Mouse (Mus musculus): ENCODE results near the gene Sec23ip. TPM values are rescaled to one million over a fixed set of nuclear protein-coding genes. Genes with fewer than 3 reads are reported as not detected.

The Sec23ip gene
- total and polyA plus RNA-seq, 3 experiments, result 16.0 to 40.1 (median 19.3) TPM

- H3K9ac ChIP-seq (ENCODE audit: insufficient read depth, low read depth), result no peak overlapping the region
- H3K4me2 ChIP-seq (ENCODE audit: insufficient read depth, low read depth, poor library complexity, severe bottlenecking), result no peak overlapping the region
- DNase-seq (ENCODE audit: extremely low read depth), result no peak
- dilution Hi-C loops (cut with MboI; ENCODE audit: extremely low pct_ligation_motif_present, extremely low pct_unique_long_range_greater_than_20kb, low sequenced_read_pairs), result no loop called here
- in situ Hi-C loops (cut with MboI; ENCODE audit: low pct_ligation_motif_present, low pct_unique_long_range_greater_than_20kb, low sequenced_read_pairs), result no loop called here
- H3K4me1 ChIP-seq (ENCODE audit: control insufficient read depth in 1 of 2, insufficient read depth in 2 of 2), result peaks cover 26 to 80% of the 10 kb centered on the region in 2 experiments
- H3K4me3 ChIP-seq (replicated peaks in 1 of 3; ENCODE audit: low read depth in 2 of 3, low read length in 2 of 3, poor library complexity in 1 of 3), result no peak overlapping the region
- H3K27me3 ChIP-seq (replicated peaks), result no peaks in the 10 kb centered on the region
- peaks cover 10 to 23% of the 10 kb centered on the region in 2 experiments for H3K36me3 ChIP-seq (replicated peaks in 1 of 2; ENCODE audit: control insufficient read depth in 1 of 2, insufficient read depth in 1 of 2, low read length in 1 of 2)
- no peak overlapping the region for H3K27ac ChIP-seq (ENCODE audit: insufficient read depth, low read depth)
- H3K9me3 ChIP-seq (replicated peaks; ENCODE audit: low read length), result no peaks in the 10 kb centered on the region
- no peak for TF ChIP-seq NELFE (IDR thresholded peaks at IDR 0.05; ENCODE audit: low read depth, low read length)
- no peak for TF ChIP-seq BHLHE40 (IDR thresholded peaks at IDR 0.05; ENCODE audit: low read depth, low read length)
- TF ChIP-seq KAT2A (IDR thresholded peaks at IDR 0.05; ENCODE audit: insufficient replicate concordance, low read length), result no peak
- TF ChIP-seq IRF4 (IDR thresholded peaks at IDR 0.05; ENCODE audit: low read depth, low read length), result no peak
- TF ChIP-seq TBP (conservative IDR thresholded peaks at IDR 0.05; ENCODE audit: low read depth, low read length), result no peak
- TF ChIP-seq SIN3A (IDR thresholded peaks at IDR 0.05; ENCODE audit: low read length), result no peak
- no peak for TF ChIP-seq POLR2AphosphoS2 (IDR thresholded peaks at IDR 0.05; ENCODE audit: low read depth, low read length)
- no peak for TF ChIP-seq MAZ (IDR thresholded peaks at IDR 0.05; ENCODE audit: low read depth, low read length)
- TF ChIP-seq MXI1 (IDR thresholded peaks at IDR 0.05; ENCODE audit: low read depth, low read length), result no peak
- TF ChIP-seq CHD1 (IDR thresholded peaks at IDR 0.05; ENCODE audit: low read depth, low read length), result no peak
- peaks cover 46% of the 10 kb centered on the region for H3K79me2 ChIP-seq (replicated peaks; ENCODE audit: control insufficient read depth, extremely low read depth, insufficient read depth, poor library complexity, severe bottlenecking)
These were observed 17.0 kb upstream of the Sec23ip start for GRCm38 (mm10) chr7:128727701-128728100.

GRCm38 (mm10) chr7:128728738-128729137 is 16.0 kb upstream of the Sec23ip start:
- Histone ChIP-seq H3K9ac (ENCODE audit: insufficient read depth, low read depth) (no peak overlapping the region), H3K4me2 (ENCODE audit: insufficient read depth, low read depth, poor library complexity, severe bottlenecking) (no peak overlapping the region), H3K79me2 (replicated peaks; ENCODE audit: control insufficient read depth, extremely low read depth, insufficient read depth, poor library complexity, severe bottlenecking) (peaks cover 56% of the 10 kb centered on the region), H3K4me3 (replicated peaks in 1 of 3; ENCODE audit: low read depth in 2 of 3, low read length in 2 of 3, poor library complexity in 1 of 3) (no peak overlapping the region), H3K27me3 (replicated peaks) (no peaks in the 10 kb centered on the region), H3K9me3 (replicated peaks; ENCODE audit: low read length) (no peaks in the 10 kb centered on the region), H3K27ac (ENCODE audit: insufficient read depth, low read depth) (no peak overlapping the region), H3K4me1 (ENCODE audit: control insufficient read depth in 1 of 2, insufficient read depth in 2 of 2) (peaks cover 26 to 84% of the 10 kb centered on the region in 2 experiments), H3K36me3 (replicated peaks in 1 of 2; ENCODE audit: control insufficient read depth in 1 of 2, insufficient read depth in 1 of 2, low read length in 1 of 2) (peaks cover 3 to 14% of the 10 kb centered on the region in 2 experiments)
- in situ Hi-C loops (cut with MboI; ENCODE audit: low pct_ligation_motif_present, low pct_unique_long_range_greater_than_20kb, low sequenced_read_pairs), result no loop called here
- DNase-seq (ENCODE audit: extremely low read depth), result no peak
- no peak for TF ChIP-seq ELF1 (IDR thresholded peaks at IDR 0.05; ENCODE audit: low read depth, low read length)
- TF ChIP-seq KAT2A (IDR thresholded peaks at IDR 0.05; ENCODE audit: insufficient replicate concordance, low read length), result no peak
- TF ChIP-seq SIN3A (IDR thresholded peaks at IDR 0.05; ENCODE audit: low read length), result no peak
- no peak for TF ChIP-seq CHD2 (IDR thresholded peaks at IDR 0.05; ENCODE audit: low read length)
- TF ChIP-seq SMC3 (IDR thresholded peaks at IDR 0.05; ENCODE audit: low read depth, low read length), result no peak
- no peak for TF ChIP-seq GABPA (IDR thresholded peaks at IDR 0.05; ENCODE audit: insufficient replicate concordance, low read depth, low read length)
- no peak for TF ChIP-seq NELFE (IDR thresholded peaks at IDR 0.05; ENCODE audit: low read depth, low read length)
- no peak for TF ChIP-seq IRF4 (IDR thresholded peaks at IDR 0.05; ENCODE audit: low read depth, low read length)
- no peak for TF ChIP-seq POLR2AphosphoS2 (IDR thresholded peaks at IDR 0.05; ENCODE audit: low read depth, low read length)
- TF ChIP-seq ZC3H11A (IDR thresholded peaks at IDR 0.05; ENCODE audit: low read depth, low read length), result no peak
- no peak for TF ChIP-seq ZNF384 (IDR thresholded peaks at IDR 0.05; ENCODE audit: low read depth, low read length)
- TF ChIP-seq MAFK (IDR thresholded peaks at IDR 0.05; ENCODE audit: insufficient replicate concordance, low read length), result no peak
- TF ChIP-seq RAD21 (IDR thresholded peaks at IDR 0.05; ENCODE audit: low read depth, low read length), result no peak
- no peak for TF ChIP-seq CTCF (conservative IDR thresholded peaks at IDR 0.05 in 1 of 2, IDR thresholded peaks at IDR 0.05 in 1 of 2; ENCODE audit: low read depth in 2 of 2, low read length in 2 of 2)
- TF ChIP-seq RCOR1 (conservative IDR thresholded peaks at IDR 0.05; ENCODE audit: low read depth, low read length), result no peak
- TF ChIP-seq ZMIZ1 (IDR thresholded peaks at IDR 0.05; ENCODE audit: low read depth, low read length), result no peak
- dilution Hi-C loops (cut with MboI; ENCODE audit: extremely low pct_ligation_motif_present, extremely low pct_unique_long_range_greater_than_20kb, low sequenced_read_pairs), result no loop called here

Data from CH12.LX (cell line).